Mouse (Mus musculus) hindbrain, embryonic 16.5 days (tissue): Measurements from ENCODE around the gene Nrde2. TPM values are rescaled to one million over a fixed set of nuclear protein-coding genes. Genes with fewer than 3 reads are reported as not detected.

Source experiments
- ATAC-seq: fragments of 200-750 bp; cut with Nextera tagmentation; 2 replicates; pipeline ENCODE4 v1.8.0; 2017; ENCODE audit warnings: moderate TSS enrichment, moderate library complexity
- H3K27ac ChIP-seq: fragments of 300-500 bp; sonication (generic); 2 replicates; pipeline ENCODE4 v1.5.1; 2014; ENCODE audit warnings: low read depth, mild to moderate bottlenecking, control low read depth, low read length, moderate library complexity
- H3K27me3 ChIP-seq: fragments of 300-500 bp; sonication (generic); replicated peaks from 2 replicates; pipeline ENCODE4 v1.6.1; 2014; ENCODE audit warnings: low read length; ENCODE audit not compliant: control insufficient read depth, insufficient read depth
- H3K36me3 ChIP-seq: fragments of 300-500 bp; sonication (generic); 2 replicates; pipeline ENCODE4 v1.6.1; 2014; ENCODE audit warnings: mild to moderate bottlenecking, low read length, moderate library complexity, mixed read lengths; ENCODE audit not compliant: control insufficient read depth, insufficient read depth
- H3K4me1 ChIP-seq: fragments of 300-500 bp; sonication (generic); 2 replicates; pipeline ENCODE4 v1.6.1; 2014; ENCODE audit warnings: low read depth, low read length; ENCODE audit not compliant: control insufficient read depth, insufficient read depth
- H3K4me2 ChIP-seq: fragments of 300-500 bp; sonication (generic); 2 replicates; pipeline ENCODE4 v1.6.1; 2014; ENCODE audit warnings: mild to moderate bottlenecking, low read length, control low read depth, moderate library complexity
- H3K4me3 ChIP-seq: fragments of 300-500 bp; sonication (generic); 2 replicates; pipeline ENCODE4 v1.5.1; 2014; ENCODE audit warnings: mild to moderate bottlenecking, low read length, control low read depth, moderate library complexity
- H3K9ac ChIP-seq: fragments of 300-500 bp; sonication (generic); 2 replicates; pipeline ENCODE4 v1.6.1; 2014; ENCODE audit warnings: low read depth, mild to moderate bottlenecking, control low read depth, low read length, moderate library complexity
- H3K9me3 ChIP-seq: fragments of 300-500 bp; sonication (generic); 2 replicates; pipeline ENCODE4 v1.6.1; 2014; ENCODE audit warnings: mild to moderate bottlenecking, low read length, moderate library complexity; ENCODE audit not compliant: control insufficient read depth
- WGBS: fragments of 180-500 bp; shearing (Covaris S2); extraction: QIAGEN DNeasy Blood & Tissue Kit; methylation state at CpG from one replicate; pipeline ENCODE4 v1.1.7; 2014; 5-methylcytosine and 5-hydroxymethylcytosine counted together
- polyA plus RNA-seq: library from polyadenylated mRNA; unstranded; fragments of >200 nt; fragmentation: Nextera tagmentation; extraction: Ambion mirVana; gene quantifications from 2 replicates; pipeline ENCODE4 v1.2.1, GENCODE M21; 2015

Gene Nrde2
- polyA plus RNA-seq = 11.9 and 13.6 TPM in 2 replicates

DNA sequence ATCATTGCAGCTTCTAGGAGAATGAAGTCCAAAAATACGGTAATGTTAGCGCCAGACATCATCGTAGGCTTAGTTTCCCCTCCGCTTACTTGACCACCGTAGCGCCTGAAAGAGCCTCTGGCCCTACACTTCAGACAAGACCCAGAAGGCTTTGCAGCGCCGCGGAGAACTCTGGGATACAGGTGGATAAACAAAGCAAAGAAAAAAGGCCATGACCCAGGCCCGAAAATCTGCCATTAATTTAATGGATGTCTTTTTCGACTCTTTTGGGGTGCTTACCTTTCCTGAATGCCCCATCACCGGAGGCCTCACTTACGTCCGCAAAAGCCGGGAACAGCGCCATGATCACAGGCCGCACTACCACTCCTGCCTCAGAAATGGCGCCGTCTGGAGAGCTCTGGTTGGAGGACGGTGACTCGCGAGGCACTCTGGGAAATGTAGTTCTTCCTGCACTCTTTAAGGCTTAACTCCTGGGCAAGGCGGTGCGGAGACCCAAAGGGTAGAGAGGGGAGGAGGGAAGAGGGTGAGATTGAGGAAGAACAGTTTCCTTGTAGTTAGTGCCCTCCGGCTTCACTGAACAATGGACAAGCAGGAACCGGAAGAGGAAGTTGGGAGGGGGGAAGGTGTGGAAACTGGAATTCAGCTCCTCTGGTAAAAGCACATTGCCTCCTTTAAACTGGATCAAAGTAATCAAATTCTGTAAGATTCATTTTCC lies at the start of gene Nrde2:
Gene Nrde2, minus strand, starts transcription at position 393 of the 715 bp plus-strand sequence.
- Histone ChIP-seq H3K9ac (peak within 1 kb of the TSS; percentile 72), H3K27ac (peak within 1 kb of the TSS; percentile 84), H3K27me3 (no peaks in the 10 kb centered on the region; the same call in 1 of the 2 replicates), H3K36me3 (no peaks in the 10 kb centered on the region), H3K4me1 (peaks cover 6% of the 10 kb centered on the region), H3K9me3 (no peaks in the 10 kb centered on the region), H3K4me2 (peak within 1 kb of the TSS; percentile 70), H3K4me3 (peak within 1 kb of the TSS; percentile 67)
- peak; percentile 99 for ATAC-seq
- under 1% methylated on average over 26 of the region's 26 CpGs for WGBS

- no peak overlapping the region for H3K4me3 ChIP-seq
- H3K9me3 ChIP-seq = no peaks in the 10 kb centered on the region
- ATAC-seq = no peak
- H3K4me2 ChIP-seq = no peak overlapping the region
- no peak overlapping the region for H3K27ac ChIP-seq
- peaks cover 61% of the 10 kb centered on the region for H3K36me3 ChIP-seq
- H3K4me1 ChIP-seq = peaks cover 27% of the 10 kb centered on the region
- 89% methylated on average over 5 of the region's 5 CpGs for WGBS
- H3K27me3 ChIP-seq = no peaks in the 10 kb centered on the region
- no peak overlapping the region for H3K9ac ChIP-seq
Measured at GRCm38 (mm10) chr12:100206926-100207325, 47.5 kb upstream of the Nrde2 start.

- Histone ChIP-seq H3K4me2 (no peak overlapping the region), H3K4me3 (no peak overlapping the region), H3K36me3 (peaks cover 61% of the 10 kb centered on the region), H3K9me3 (no peaks in the 10 kb centered on the region), H3K27ac (no peak overlapping the region), H3K9ac (no peak overlapping the region), H3K4me1 (peaks cover 27% of the 10 kb centered on the region), H3K27me3 (no peaks in the 10 kb centered on the region)
- WGBS = 98% methylated on average over 3 of the region's 3 CpGs
- no peak for ATAC-seq
Measured at GRCm38 (mm10) chr12:100206521-100206920, 47.1 kb upstream of the Nrde2 start.

DNA sequence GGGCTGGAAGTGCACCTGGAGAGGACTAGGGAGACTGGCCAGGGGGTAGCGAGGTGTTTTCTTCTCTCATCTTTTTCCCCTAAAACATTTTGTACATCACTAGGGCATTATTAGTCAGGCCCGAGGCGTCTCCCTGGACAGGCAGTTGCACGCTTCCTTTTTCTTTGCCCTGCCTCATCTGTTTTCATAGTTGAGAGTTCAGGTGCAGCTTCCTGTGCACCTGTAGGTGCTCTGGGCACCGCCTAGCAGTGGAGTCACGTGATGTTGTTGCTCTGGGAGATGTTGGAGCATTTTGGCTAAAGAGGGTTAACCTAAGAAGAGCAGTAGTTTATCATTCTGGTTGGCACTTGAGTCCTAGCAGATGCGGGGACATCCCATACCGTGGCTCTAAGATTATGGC lies 45.7 kb upstream of the Nrde2 start:
- H3K4me2 ChIP-seq = no peak overlapping the region
- H3K9ac ChIP-seq = no peak overlapping the region
- WGBS = 94% methylated on average over 8 of the region's 8 CpGs
- peaks cover 61% of the 10 kb centered on the region for H3K36me3 ChIP-seq
- no peak overlapping the region for H3K27ac ChIP-seq
- ATAC-seq = no peak
- no peaks in the 10 kb centered on the region for H3K27me3 ChIP-seq
- H3K4me1 ChIP-seq = peaks cover 22% of the 10 kb centered on the region
- H3K9me3 ChIP-seq = no peaks in the 10 kb centered on the region
- H3K4me3 ChIP-seq = no peak overlapping the region

DNA sequence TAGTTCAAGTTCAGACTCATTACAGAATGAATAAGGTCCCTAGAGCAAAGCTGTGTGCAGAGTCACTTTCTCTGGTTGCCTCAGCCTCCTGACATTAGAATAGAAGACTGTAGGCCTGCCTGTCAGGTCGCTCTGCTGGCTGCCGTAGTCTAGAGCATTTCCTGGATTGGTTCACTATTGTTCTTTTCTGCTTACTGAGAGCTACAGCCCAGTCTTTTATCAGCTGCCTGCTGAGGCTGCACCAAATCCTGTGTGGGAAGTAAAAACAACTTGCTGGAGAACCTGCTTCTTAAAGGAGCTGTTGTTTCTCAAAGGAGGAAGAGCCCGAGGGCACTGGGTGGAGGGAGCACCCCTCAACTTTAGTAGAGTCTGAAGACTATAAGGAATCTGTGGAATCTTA lies 44.3 kb upstream of the Nrde2 start:
- Histone ChIP-seq H3K4me2 (no peak overlapping the region), H3K4me1 (peaks cover 25% of the 10 kb centered on the region), H3K27ac (no peak overlapping the region), H3K9ac (no peak overlapping the region), H3K9me3 (no peaks in the 10 kb centered on the region), H3K4me3 (no peak overlapping the region), H3K27me3 (no peaks in the 10 kb centered on the region), H3K36me3 (peaks cover 54% of the 10 kb centered on the region)
- ATAC-seq = no peak
- 54% methylated on average over 3 of the region's 3 CpGs for WGBS

GRCm38 (mm10) chr12:100201838-100202237 lies 42.4 kb upstream of the Nrde2 start:
- whole genome bisulfite sequencing = 0% methylated on average over 13 of the region's 13 CpGs
- Histone ChIP-seq H3K27me3 (no peaks in the 10 kb centered on the region), H3K36me3 (peaks cover 37% of the 10 kb centered on the region), H3K9me3 (no peaks in the 10 kb centered on the region), H3K4me3 (peak overlapping the region; percentile 91), H3K9ac (peak overlapping the region; percentile 59), H3K27ac (0 out of 2 replicates have a peak overlapping the region, but pooled peaks have one; percentile 51), H3K4me1 (peaks cover 26% of the 10 kb centered on the region), H3K4me2 (peak overlapping the region; percentile 75)
- peak; percentile 75 for ATAC-seq

GRCm38 (mm10) chr12:100201363-100201711 lies 41.9 kb upstream of the Nrde2 start:
- H3K9ac ChIP-seq = peak overlapping the region; percentile 92
- peaks cover 32% of the 10 kb centered on the region for H3K36me3 ChIP-seq
- H3K27ac ChIP-seq = no peak overlapping the region
- peak overlapping the region; percentile 75 for H3K4me2 ChIP-seq
- no peak for ATAC-seq
- 15% methylated on average over 4 of the region's 4 CpGs for WGBS
- no peaks in the 10 kb centered on the region for H3K9me3 ChIP-seq
- peak overlapping the region; percentile 91 for H3K4me3 ChIP-seq
- peaks cover 26% of the 10 kb centered on the region for H3K4me1 ChIP-seq
- H3K27me3 ChIP-seq = no peaks in the 10 kb centered on the region

DNA sequence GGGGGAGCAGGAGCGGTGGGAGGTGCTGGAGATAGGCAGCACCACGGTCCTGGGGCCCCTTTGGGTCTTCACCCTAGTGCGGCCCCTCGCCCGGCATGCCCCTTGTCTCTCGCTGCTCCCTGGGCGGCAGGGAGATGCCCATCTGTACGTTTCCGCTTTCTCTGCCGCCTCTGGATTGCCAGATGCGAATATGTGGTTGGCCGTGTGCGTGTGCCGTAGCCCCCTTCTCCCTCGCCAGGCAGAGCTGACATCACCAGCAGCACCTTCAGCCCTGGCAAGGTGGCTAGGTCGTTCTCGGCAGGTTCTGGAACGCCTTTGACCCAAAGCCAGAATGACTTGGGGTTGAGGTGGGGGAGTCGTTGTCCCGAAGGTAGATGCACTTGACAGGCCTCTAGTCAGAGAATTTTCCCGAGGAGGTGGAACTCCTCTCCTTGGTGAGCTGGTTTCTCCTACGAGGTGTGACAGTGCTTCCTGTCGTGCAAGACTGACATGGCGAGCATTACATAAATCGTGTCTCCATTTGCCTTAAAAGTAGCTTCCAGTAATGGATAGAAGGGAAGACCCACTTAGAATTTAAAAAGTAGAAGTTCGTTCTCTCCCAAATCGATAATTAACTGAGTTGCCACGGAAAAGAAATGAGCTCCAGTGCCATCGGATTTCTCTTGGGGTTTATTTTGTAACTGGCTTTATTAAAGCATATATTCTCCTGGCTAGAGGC lies 41.4 kb upstream of the Nrde2 start:
- Histone ChIP-seq H3K27me3 (no peaks in the 10 kb centered on the region), H3K4me1 (peaks cover 26% of the 10 kb centered on the region), H3K9ac (peak overlapping the region; percentile 92), H3K36me3 (peaks cover 28% of the 10 kb centered on the region), H3K4me3 (peak overlapping the region; percentile 91), H3K27ac (peak overlapping the region; percentile 93), H3K9me3 (no peaks in the 10 kb centered on the region), H3K4me2 (peak overlapping the region; percentile 75)
- WGBS = 3% methylated on average over 28 of the region's 29 CpGs
- ATAC-seq = 0 out of 2 replicates have a peak, but pooled peaks have one; percentile 9

DNA sequence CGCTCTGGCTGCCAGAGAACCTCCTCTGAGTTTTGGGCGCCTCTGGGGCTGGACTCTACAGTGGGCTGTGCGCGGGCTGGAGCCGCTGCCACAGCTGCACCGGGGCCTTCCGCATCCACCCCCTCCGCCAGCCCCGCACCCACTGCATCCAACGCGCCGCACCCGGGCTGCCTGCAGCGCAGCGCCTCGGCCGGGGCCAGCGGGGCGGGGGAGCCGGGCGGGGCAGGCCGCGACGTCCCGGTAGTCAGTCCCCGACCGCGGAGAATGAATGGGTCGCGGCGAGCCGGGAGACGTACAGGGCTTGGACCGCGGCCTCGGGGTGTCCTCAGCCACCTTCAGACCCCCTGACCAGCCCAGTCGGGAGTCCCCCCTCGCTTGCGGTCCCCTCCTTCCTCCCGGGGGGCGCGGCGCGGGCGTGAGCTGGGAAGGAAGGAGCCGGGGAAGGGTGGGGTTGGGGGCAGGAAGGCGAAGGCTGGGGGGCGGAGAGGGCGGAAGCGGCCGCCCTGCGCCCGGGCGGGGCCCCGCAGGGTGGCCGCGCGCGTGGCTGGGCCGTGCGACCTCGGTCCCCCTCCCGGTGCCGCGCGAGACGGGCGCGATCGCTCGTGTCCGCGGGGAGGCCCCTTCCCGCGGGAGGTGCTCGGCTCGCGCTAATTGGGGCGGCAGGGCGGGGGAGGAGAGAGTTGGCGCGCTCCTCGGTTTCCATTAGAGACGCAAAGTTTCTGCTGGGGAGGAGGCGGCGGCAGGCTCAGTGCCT lies 40.6 kb upstream of the Nrde2 start:
- H3K4me3 ChIP-seq = peak overlapping the region; percentile 91
- peak overlapping the region; percentile 92 for H3K9ac ChIP-seq
- peaks cover 26% of the 10 kb centered on the region for H3K4me1 ChIP-seq
- under 1% methylated on average over 39 of the region's 86 CpGs for WGBS
- H3K9me3 ChIP-seq = no peaks in the 10 kb centered on the region
- peaks cover 21% of the 10 kb centered on the region for H3K36me3 ChIP-seq
- no peaks in the 10 kb centered on the region for H3K27me3 ChIP-seq
- H3K4me2 ChIP-seq = peak overlapping the region; percentile 75
- peak; percentile 62 for ATAC-seq
- H3K27ac ChIP-seq = peak overlapping the region; percentile 93
